Mouse (Mus musculus) large intestine, adult 2 months (tissue): Measurements from ENCODE around the gene 1300017J02Rik. TPM values are rescaled to one million over a fixed set of nuclear protein-coding genes. Genes with fewer than 3 reads are reported as not detected.
"Not testable (repeated sequence)": the region's sequence is repeated elsewhere in the genome, so short reads cannot be mapped to it uniquely, and the experiment has no call there.

Source experiments
- DNase-seq: peaks from one replicate; pipeline ENCODE4 v3.0.0-alpha.2; 2012; ENCODE audit warnings: low read depth, low spot score
- WGBS: fragments of 180-500 bp; shearing (Covaris S2); methylation state at CpG from one replicate; pipeline ENCODE4 v1.1.7; 2018; 5-methylcytosine and 5-hydroxymethylcytosine counted together
- polyA plus RNA-seq: library from polyadenylated mRNA; depleted of rRNA; stranded (reverse); fragments of >200 nt; gene quantifications from 2 replicates; pipeline ENCODE4 v1.2.3, GENCODE M21; 2012; rRNA removed

Gene 1300017J02Rik
- 0.08 TPM in 1 of 2 replicates, not detected in the other for polyA plus RNA-seq

DNA sequence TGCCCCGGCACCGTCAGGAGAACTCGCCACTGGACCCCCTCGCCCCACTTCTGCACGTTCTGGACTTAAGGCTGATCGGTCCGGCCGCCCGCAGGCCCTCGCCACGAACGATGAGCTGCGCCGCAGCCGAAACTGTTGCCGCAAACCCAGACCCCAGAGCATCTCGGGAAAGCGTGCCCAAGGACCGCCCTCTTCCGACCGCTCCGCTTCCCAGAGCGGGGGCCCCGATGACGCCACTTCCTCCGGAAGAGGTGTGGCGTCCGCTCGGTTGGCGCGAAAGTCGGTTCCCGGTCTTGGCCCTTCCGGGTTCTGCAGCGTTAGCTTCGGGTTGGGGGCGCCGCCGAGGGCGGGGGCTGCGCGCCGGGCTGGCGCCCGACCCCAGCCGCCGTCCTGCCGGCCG lies at the start of gene 1300017J02Rik, which contains the start of gene Topbp1:
Gene 1300017J02Rik (minus strand): TSS at position 156 of the 400 bp plus-strand sequence.
Gene Topbp1 (plus strand): TSS at position 289 of the 400 bp plus-strand sequence.
- WGBS: under 1% methylated on average over 49 of the region's 49 CpGs
- DNase-seq: peak; percentile 68

DNA sequence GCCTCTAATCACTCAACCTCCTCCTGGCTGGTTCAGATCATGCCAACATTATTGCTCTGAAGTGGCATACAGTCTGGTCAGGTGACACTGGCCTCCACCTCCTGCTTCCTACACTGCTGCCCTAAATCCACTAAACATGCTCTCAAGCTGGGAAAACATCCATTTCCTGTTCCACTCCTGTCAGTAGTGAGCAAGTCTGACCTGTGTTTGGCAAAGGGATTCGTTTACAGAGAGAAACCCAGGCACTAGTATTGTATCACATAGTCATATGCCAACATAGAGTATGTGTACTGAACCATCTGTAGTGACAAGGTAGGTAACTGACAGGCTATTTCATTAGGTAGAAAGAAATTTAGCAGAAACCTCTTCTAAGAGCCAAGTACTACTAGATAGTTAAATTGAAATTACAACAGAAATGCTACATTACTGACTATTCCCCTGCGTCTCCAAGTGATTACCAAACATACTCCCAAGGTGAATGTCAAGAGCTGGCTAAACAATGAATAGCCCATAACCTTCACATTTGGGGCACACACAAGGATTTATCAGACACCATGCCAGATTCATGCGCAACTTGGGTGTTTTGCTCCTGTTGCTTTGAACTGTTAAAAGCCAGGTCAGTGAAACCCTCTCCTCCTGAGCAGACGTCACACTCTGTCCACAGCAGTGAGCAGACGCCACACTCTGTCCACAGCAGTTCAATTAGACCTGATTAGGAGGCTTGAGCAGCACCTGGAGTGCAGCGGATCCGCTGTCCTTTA lies 48.8 kb upstream of the 1300017J02Rik start:
- 77% methylated on average over 7 of the region's 7 CpGs for WGBS
- DNase-seq: not testable (repeated sequence)

DNA sequence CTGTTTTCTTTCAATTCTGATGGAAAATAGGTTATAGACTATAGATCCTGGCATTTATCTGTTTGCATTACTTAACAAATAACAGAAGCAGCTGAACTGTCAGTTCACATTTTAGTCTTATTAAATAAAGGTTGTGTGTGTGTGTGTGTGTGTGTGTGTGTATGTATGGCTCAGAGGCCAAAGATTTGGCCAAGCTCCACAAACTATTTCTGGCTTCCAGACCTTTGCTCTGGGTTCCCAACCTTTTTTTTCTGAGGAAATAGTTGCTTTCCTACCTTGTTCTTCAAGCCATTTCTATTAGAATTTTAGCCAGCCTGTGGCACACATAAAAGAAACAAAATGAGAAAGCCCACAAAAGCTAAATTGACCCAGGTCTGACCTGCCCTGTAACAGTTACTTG lies 43.9 kb upstream of the 1300017J02Rik start:
- DNase-seq: no peak

DNA sequence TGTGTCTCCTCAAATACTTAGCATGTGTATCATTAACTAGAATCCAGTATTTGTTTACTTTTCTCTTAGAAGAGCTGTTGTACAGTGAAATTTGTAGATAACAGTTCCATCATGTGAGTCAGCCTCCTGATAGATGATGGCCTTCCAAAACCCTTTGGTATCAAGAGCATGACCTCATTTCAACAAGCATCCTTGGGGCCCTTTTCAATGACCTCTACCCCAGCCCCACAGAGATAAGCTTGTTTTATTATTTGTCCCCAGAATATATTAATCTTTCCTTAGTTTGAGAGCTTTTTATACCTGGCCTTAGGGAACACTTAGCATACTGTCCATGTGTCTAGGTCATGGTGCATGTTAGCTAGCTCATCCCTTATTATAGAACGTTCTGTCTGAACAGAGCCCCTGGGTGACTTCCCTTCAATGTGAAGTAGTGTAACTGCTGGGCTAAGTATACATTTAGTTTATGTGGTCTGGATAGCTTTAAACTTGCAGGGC lies 43.2 kb upstream of the 1300017J02Rik start:
- WGBS: 70% methylated on average over 1 of the region's 1 CpGs
- no peak for DNase-seq

- 53% methylated on average over 4 of the region's 4 CpGs for WGBS
- no peak for DNase-seq
Measured at GRCm38 (mm10) chr9:103347045-103347444, 42.2 kb upstream of the 1300017J02Rik start.

DNA sequence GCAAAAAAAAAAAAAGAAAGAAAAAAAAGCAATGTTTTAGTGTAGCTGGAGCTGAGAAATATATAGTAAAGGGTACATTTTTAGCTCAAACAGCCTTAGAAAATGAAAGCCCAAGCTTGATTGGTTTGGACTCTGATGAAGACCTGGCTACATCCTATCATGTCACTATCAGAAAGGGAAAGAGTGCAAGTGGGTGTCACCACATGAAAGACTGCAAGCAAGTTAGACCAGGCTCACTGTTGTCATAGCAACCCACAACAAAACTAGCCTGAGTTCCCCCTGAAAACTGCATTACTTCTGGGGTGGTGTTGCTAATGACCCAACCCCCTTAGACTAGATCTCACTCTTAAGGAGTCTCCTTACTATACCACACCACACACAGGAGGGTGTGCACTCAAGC lies 32.0 kb upstream of the 1300017J02Rik start:
- no peak for DNase-seq

DNA sequence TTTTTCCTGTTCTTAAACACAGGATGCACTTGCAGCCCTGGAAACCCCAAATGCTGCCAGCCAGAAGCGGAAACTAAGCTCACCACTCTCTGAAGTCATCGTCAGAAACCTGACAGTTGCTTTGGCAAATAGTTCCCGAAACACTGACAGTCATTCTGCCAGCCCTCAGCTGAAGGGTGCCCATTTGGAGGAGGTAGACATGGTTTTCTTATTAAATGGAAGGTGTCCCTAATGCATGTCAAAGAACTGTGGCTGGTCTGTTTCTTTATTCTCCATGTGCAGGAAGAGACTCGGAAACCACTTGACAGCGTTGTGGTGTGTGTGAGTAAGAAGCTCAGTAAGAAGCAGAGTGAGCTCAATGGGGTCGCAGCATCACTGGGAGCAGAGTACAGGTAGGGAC lies 27.8 kb upstream of the 1300017J02Rik start:
- 91% methylated on average over 6 of the region's 6 CpGs for WGBS
- DNase-seq: no peak

DNA sequence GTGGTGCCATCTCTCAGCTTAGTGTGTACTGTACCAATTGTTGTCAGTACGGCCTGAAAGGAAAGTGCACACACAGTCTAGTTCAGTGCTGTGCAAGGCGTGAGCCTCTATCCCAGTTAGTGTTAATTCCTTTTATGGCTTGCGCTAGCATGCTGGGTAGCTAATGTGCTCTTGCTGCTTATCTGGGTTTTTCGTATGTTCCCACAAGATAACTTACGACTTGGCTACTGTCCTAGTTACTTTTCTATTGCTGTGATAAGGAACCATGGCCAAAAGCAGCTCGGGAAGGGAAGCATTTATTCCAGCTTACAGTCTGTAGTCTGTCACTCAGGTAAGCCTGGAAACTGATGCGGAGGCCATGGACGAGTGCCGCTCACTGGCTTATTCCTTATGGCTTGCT lies 21.6 kb upstream of the 1300017J02Rik start:
- no peak for DNase-seq
- WGBS: 62% methylated on average over 9 of the region's 9 CpGs

DNA sequence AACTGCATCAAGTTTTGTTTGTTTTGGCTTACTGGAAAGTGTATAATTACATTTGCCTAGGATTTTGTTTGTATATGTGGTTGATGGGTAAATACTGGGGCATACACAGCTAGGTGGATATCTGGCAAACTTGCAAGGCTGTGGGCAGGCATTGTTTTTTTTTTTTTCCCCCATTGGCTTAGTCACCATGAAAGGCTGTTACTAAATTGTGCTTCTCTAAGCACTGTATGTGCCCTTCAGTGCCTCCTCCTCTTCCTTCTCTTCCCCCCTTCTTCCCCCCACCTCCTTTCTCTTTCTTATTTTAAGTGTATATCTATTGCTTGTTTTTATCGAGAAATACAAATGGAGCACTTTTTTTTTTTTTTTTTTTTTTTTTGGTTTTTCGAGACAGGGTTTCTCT lies 19.8 kb upstream of the 1300017J02Rik start:
- DNase-seq: no peak
- 83% methylated on average over 1 of the region's 2 CpGs for WGBS

DNA sequence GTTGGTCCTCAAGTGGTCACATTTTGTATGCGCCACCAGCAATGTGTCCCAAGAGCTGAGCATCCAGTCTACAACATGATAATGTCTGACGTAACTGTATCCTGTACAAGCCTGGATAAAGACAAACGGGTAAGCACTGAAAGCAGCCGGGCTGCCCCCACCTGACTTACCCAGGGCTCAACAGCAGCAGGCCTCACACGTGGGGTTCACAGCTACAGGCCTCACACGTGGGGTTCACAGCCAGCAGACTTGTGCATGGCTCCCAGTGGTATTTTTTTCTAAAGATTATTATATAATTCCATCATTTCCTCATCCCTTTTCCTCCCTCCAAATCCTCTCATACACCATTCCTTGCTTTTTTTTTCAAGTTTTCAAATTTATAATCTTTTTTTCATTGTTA lies 5.0 kb upstream of the 1300017J02Rik start:
- no peak for DNase-seq
- 84% methylated on average over 6 of the region's 6 CpGs for WGBS

DNA sequence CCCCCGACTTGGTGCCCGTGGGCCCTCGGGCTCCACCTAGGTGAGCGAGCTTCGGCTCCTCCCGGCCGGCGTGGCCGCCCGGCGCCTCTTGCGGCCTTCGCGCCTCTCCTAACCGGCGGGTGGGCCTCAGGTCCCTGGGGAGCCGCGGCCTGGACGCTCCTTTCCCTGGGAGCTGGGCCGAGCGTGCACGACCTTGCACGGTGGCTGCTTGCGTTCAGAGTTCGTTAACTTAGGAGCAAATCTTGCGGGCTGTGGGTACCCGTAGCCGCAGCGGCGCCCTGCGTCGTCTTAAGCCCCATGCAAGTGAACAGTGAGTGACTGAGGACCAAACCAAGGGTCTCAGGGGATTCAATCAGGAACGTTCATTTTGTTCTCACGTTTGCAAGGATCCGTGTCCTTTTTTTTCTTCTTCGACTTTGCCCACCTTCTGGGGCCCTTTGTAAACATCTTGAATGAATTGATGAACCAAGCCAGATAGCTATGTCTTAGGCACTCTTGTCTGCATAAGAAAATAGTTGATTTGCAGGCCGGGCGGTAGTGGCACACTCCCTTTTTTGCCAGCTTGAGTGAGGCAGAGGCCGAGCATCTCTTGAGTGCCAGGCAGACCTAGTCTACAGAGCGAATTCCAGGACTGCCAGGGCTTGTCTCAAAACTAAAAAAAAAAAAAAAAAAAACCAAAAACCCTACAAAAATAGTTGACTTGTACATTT lies 605 bp upstream of the 1300017J02Rik start:
- 1% methylated on average over 40 of the region's 40 CpGs for WGBS
- no peak for DNase-seq

DNA sequence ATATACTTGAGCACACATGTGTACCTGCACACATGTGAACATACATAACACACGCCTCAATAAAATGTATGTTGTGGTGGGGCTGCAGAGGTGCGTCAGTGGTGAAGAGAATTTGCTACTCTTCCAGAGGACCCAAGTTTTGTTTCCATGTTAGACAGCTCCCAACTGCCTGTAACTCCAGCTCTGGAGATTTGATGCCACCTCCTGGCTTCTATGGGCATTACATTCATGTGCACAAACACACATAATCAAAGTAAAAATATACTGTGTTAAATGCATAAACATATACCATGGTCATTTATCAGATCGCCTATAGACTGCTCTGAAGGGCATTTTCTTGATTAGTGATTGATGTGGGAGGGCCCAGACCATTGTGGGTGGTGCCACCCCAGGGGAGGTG lies 2.2 kb downstream of the 1300017J02Rik start:
- 59% methylated on average over 3 of the region's 3 CpGs for WGBS
- DNase-seq: no peak

DNA sequence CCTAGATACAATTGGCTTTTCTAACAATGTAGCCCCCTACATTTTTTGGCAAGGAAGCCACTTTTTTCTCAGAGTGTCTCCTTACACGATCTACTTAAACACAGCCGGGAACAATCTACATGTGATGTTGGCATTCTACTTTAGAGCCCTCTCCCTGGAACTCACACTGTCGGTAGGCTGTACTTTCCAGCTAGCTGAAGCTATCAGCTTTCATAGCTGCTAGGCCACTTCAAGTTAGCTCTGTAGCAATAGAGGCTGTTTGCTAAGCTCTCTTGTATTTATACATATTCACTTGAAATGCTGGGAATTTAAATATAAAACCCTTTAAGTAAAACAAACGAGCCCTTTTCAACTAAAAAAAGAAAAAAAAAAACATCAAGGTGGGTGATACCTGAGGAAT lies 2.6 kb downstream of the 1300017J02Rik start:
- 75% methylated on average over 4 of the region's 4 CpGs for WGBS
- DNase-seq: no peak

GRCm38 (mm10) chr9:103301086-103301485 lies 3.8 kb downstream of the 1300017J02Rik start:
- no peak for DNase-seq
- 83% methylated on average over 8 of the region's 8 CpGs for WGBS

DNA sequence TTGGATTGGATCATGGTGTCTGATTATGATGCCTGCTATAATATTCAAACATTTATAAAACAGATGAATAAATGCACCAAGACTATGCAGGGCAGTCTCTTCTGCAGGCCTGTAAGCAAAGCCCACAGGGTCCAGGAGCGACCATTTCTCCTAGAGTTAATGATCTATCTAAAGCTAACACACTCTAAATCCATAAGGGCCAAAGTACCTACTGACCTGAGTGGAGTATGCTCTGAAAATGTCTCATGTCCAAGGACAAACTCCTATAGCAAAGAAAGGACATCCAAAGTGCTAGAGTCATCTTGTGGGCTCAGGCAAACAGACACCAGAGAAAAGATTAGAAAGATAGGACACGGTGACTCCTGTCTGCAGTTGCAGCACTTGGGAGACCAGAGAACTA lies 10.4 kb downstream of the 1300017J02Rik start:
- 44% methylated on average over 2 of the region's 2 CpGs for WGBS
- DNase-seq: no peak

DNA sequence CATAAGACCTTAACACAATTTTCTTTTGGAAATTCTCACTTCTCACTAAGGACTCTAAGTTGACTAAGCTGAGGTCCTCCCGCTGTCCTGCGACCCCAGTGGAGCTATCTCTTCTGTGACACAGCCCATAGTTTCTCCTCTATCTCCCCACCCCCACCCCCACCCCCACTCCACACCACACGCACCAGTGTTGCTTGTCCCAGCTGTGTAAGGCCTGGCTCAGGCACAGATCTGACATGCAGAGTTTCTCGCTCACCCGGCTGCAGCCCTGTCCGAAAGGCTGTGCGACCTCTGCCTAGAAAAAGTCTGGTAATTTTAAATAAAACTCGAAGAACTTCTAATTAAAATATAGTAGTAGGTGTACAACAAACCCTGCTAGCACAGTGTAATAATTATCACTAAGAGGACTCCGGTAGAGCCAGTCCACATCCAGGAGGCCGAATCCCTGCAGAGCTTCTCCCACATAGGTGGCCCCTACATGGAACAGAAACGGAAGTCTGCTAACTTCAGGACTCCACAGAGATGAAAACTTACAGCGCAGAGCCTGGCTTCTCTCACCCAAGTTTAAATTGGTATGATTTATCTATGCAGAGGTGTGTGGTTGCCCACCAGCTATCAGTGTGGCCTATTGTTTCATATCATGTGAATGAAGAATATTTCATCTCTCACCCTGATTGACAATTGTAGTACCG lies 16.2 kb downstream of the 1300017J02Rik start:
- 87% methylated on average over 13 of the region's 13 CpGs for WGBS
- no peak for DNase-seq

- DNase-seq: no peak
- 72% methylated on average over 19 of the region's 19 CpGs for WGBS
Measured at GRCm38 (mm10) chr9:103287840-103288488, 16.9 kb downstream of the 1300017J02Rik start.

- no peak for DNase-seq
- WGBS: 64% methylated on average over 13 of the region's 13 CpGs
Measured at GRCm38 (mm10) chr9:103286901-103287422, 17.9 kb downstream of the 1300017J02Rik start.

DNA sequence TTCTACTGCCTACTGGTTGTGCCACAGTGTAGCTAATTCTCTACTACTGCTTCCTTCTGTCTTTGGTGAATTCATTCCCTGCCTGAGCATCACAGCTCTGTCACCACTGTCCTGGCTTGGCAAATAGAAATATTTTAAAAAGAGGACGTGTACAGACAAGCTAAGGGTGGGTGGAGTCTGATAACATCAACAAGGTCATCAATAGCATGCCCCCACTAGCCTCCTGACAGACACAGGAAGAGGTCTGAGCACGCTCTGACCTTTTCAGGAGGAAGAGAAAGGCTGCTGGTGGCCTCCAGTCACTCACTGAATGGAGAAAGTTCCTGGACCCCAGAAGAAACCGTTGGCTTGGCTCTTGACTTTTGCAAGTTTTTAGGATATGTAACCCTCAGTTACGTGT lies 18.5 kb downstream of the 1300017J02Rik start:
- WGBS: 58% methylated on average over 4 of the region's 4 CpGs

GRCm38 (mm10) chr9:103276876-103277275 lies 28.0 kb downstream of the 1300017J02Rik start:
- no peak for DNase-seq
- 87% methylated on average over 6 of the region's 6 CpGs for WGBS

More for the DNA sequence above, 18.5 kb downstream of the 1300017J02Rik start:
- no peak for DNase-seq
